Mouse (Mus musculus): ENCODE data around the gene Mansc4. TPM values are rescaled to one million over a fixed set of nuclear protein-coding genes. Genes with fewer than 3 reads are reported as not detected.

Mansc4 gene
- polyA plus RNA-seq (2011; ENCODE audit: insufficient read depth, insufficient read length, low read depth, missing spikeins): not detected in 2 replicates

- Histone ChIP-seq H3K9ac (ENCODE audit: low read depth, poor library complexity, severe bottlenecking) (peak within 1 kb of the TSS; percentile 50), H3K36me3 (ENCODE audit: control insufficient read depth, insufficient read depth, low read length, poor library complexity, severe bottlenecking) (no peaks in the 10 kb centered on the region), H3K27me3 (ENCODE audit: control insufficient read depth, insufficient read depth, low read length, poor library complexity, severe bottlenecking) (no peaks in the 10 kb centered on the region), H3K27ac (ENCODE audit: insufficient read depth, low read length) (no peak within 1 kb of the TSS), H3K4me1 (ENCODE audit: control insufficient read depth, insufficient read depth, low read length) (peaks cover 3% of the 10 kb centered on the region), H3K9me3 (replicated peaks; ENCODE audit: control insufficient read depth, insufficient read depth, low read length, poor library complexity, severe bottlenecking) (no peaks in the 10 kb centered on the region), H3K4me3 (ENCODE audit: low read depth, low read length) (peak within 1 kb of the TSS; percentile 40)
- TF ChIP-seq EP300 (IDR thresholded peaks at IDR 0.05; ENCODE audit: insufficient read depth, low read depth, low read length) (no peak), CTCF (IDR thresholded peaks at IDR 0.05; ENCODE audit: low read depth, low read length) (no peak), POLR2A (IDR thresholded peaks at IDR 0.05; ENCODE audit: insufficient read depth, low read length) (no peak)
Observed at GRCm38 (mm10) chr6:147086594-147087225, at the start of gene Mansc4. Gene Mansc4 (minus strand): TSS chr6:147087032.

GRCm38 (mm10) chr6:147127239-147127638, 40.4 kb upstream of the Mansc4 start:
- 0 out of 2 replicates have a peak, but pooled peaks cover 2% of the 10 kb centered on the region for H3K9me3 ChIP-seq (replicated peaks; ENCODE audit: control insufficient read depth, insufficient read depth, low read length, poor library complexity, severe bottlenecking)
- H3K27ac ChIP-seq (ENCODE audit: insufficient read depth, low read length): no peak overlapping the region
- no peaks in the 10 kb centered on the region for H3K27me3 ChIP-seq (ENCODE audit: control insufficient read depth, insufficient read depth, low read length, poor library complexity, severe bottlenecking)
- no peaks in the 10 kb centered on the region for H3K4me1 ChIP-seq (ENCODE audit: control insufficient read depth, insufficient read depth, low read length)
- TF ChIP-seq EP300 (IDR thresholded peaks at IDR 0.05; ENCODE audit: insufficient read depth, low read depth, low read length) (no peak), POLR2A (IDR thresholded peaks at IDR 0.05; ENCODE audit: insufficient read depth, low read length) (no peak), CTCF (IDR thresholded peaks at IDR 0.05; ENCODE audit: low read depth, low read length) (no peak)
- H3K36me3 ChIP-seq (ENCODE audit: control insufficient read depth, insufficient read depth, low read length, poor library complexity, severe bottlenecking): no peaks in the 10 kb centered on the region
- H3K9ac ChIP-seq (ENCODE audit: low read depth, poor library complexity, severe bottlenecking): no peak overlapping the region
- H3K4me3 ChIP-seq (ENCODE audit: low read depth, low read length): no peak overlapping the region

- Histone ChIP-seq H3K9me3 (replicated peaks; ENCODE audit: control insufficient read depth, insufficient read depth, low read length, poor library complexity, severe bottlenecking) (no peaks in the 10 kb centered on the region), H3K27ac (ENCODE audit: insufficient read depth, low read length) (no peak overlapping the region), H3K27me3 (ENCODE audit: control insufficient read depth, insufficient read depth, low read length, poor library complexity, severe bottlenecking) (no peaks in the 10 kb centered on the region), H3K4me3 (ENCODE audit: low read depth, low read length) (no peak overlapping the region), H3K4me1 (ENCODE audit: control insufficient read depth, insufficient read depth, low read length) (no peaks in the 10 kb centered on the region), H3K9ac (ENCODE audit: low read depth, poor library complexity, severe bottlenecking) (no peak overlapping the region), H3K36me3 (ENCODE audit: control insufficient read depth, insufficient read depth, low read length, poor library complexity, severe bottlenecking) (no peaks in the 10 kb centered on the region)
- TF ChIP-seq CTCF (IDR thresholded peaks at IDR 0.05; ENCODE audit: low read depth, low read length) (no peak), POLR2A (IDR thresholded peaks at IDR 0.05; ENCODE audit: insufficient read depth, low read length) (no peak), EP300 (IDR thresholded peaks at IDR 0.05; ENCODE audit: insufficient read depth, low read depth, low read length) (no peak)
Observed at GRCm38 (mm10) chr6:147121320-147121719, 34.5 kb upstream of the Mansc4 start.

GRCm38 (mm10) chr6:147118190-147118589, 31.4 kb upstream of the Mansc4 start:
- Histone ChIP-seq H3K27me3 (ENCODE audit: control insufficient read depth, insufficient read depth, low read length, poor library complexity, severe bottlenecking) (no peaks in the 10 kb centered on the region), H3K9ac (ENCODE audit: low read depth, poor library complexity, severe bottlenecking) (no peak overlapping the region), H3K9me3 (replicated peaks; ENCODE audit: control insufficient read depth, insufficient read depth, low read length, poor library complexity, severe bottlenecking) (no peaks in the 10 kb centered on the region), H3K27ac (ENCODE audit: insufficient read depth, low read length) (no peak overlapping the region), H3K4me3 (ENCODE audit: low read depth, low read length) (no peak overlapping the region), H3K36me3 (ENCODE audit: control insufficient read depth, insufficient read depth, low read length, poor library complexity, severe bottlenecking) (no peaks in the 10 kb centered on the region), H3K4me1 (ENCODE audit: control insufficient read depth, insufficient read depth, low read length) (no peaks in the 10 kb centered on the region)
- TF ChIP-seq EP300 (IDR thresholded peaks at IDR 0.05; ENCODE audit: insufficient read depth, low read depth, low read length) (no peak), CTCF (IDR thresholded peaks at IDR 0.05; ENCODE audit: low read depth, low read length) (no peak), POLR2A (IDR thresholded peaks at IDR 0.05; ENCODE audit: insufficient read depth, low read length) (no peak)

- Histone ChIP-seq H3K4me1 (ENCODE audit: control insufficient read depth, insufficient read depth, low read length) (no peaks in the 10 kb centered on the region), H3K4me3 (ENCODE audit: low read depth, low read length) (no peak overlapping the region), H3K9ac (ENCODE audit: low read depth, poor library complexity, severe bottlenecking) (no peak overlapping the region), H3K27me3 (ENCODE audit: control insufficient read depth, insufficient read depth, low read length, poor library complexity, severe bottlenecking) (no peaks in the 10 kb centered on the region), H3K9me3 (replicated peaks; ENCODE audit: control insufficient read depth, insufficient read depth, low read length, poor library complexity, severe bottlenecking) (no peaks in the 10 kb centered on the region), H3K27ac (ENCODE audit: insufficient read depth, low read length) (no peak overlapping the region), H3K36me3 (ENCODE audit: control insufficient read depth, insufficient read depth, low read length, poor library complexity, severe bottlenecking) (no peaks in the 10 kb centered on the region)
- TF ChIP-seq CTCF (IDR thresholded peaks at IDR 0.05; ENCODE audit: low read depth, low read length) (no peak), POLR2A (IDR thresholded peaks at IDR 0.05; ENCODE audit: insufficient read depth, low read length) (no peak), EP300 (IDR thresholded peaks at IDR 0.05; ENCODE audit: insufficient read depth, low read depth, low read length) (no peak)
Observed at GRCm38 (mm10) chr6:147117764-147118163, 30.9 kb upstream of the Mansc4 start.

GRCm38 (mm10) chr6:147116579-147116978, 29.7 kb upstream of the Mansc4 start:
- Histone ChIP-seq H3K9me3 (replicated peaks; ENCODE audit: control insufficient read depth, insufficient read depth, low read length, poor library complexity, severe bottlenecking) (no peaks in the 10 kb centered on the region), H3K4me1 (ENCODE audit: control insufficient read depth, insufficient read depth, low read length) (no peaks in the 10 kb centered on the region), H3K9ac (ENCODE audit: low read depth, poor library complexity, severe bottlenecking) (no peak overlapping the region), H3K4me3 (ENCODE audit: low read depth, low read length) (no peak overlapping the region), H3K27me3 (ENCODE audit: control insufficient read depth, insufficient read depth, low read length, poor library complexity, severe bottlenecking) (no peaks in the 10 kb centered on the region), H3K27ac (ENCODE audit: insufficient read depth, low read length) (no peak overlapping the region), H3K36me3 (ENCODE audit: control insufficient read depth, insufficient read depth, low read length, poor library complexity, severe bottlenecking) (no peaks in the 10 kb centered on the region)
- TF ChIP-seq EP300 (IDR thresholded peaks at IDR 0.05; ENCODE audit: insufficient read depth, low read depth, low read length): no peak
- TF ChIP-seq CTCF (IDR thresholded peaks at IDR 0.05; ENCODE audit: low read depth, low read length): peak; percentile 55

All from ES-Bruce4 (cell line).